Mouse (Mus musculus) neural tube, embryonic 10.5 days (tissue): ENCODE measurements around the gene Mmab.

Experiments used
- DNase-seq: peaks from one replicate; pipeline ENCODE4 v3.0.0-alpha.2; 2017; ENCODE audit warnings: low spot score; ENCODE audit errors: extremely low spot score

Mmab gene

GRCm38 (mm10) chr5:114429781-114430180, 14.1 kb downstream of the Mmab start:
- DNase-seq, result no peak

DNA sequence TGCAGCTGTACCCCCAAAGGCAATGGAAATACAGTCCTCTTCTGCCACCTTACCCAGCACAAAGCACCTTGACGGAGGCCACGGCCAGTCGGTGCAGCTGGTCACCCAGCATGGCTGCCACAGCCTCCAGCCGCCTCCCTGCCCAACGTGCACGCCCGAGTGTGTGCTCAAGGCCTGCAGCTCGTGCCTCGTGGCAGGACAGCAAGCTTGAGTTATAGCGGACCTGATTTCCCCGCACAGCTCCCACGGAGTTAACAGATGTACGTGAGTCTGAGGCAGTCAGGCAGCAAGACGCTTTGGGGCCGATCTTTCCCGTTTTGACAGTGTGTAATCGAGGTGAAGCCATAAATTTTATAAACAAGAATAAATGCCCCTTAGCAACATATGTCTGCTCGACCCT, 15.2 kb downstream of the Mmab start:
- no peak for DNase-seq

GRCm38 (mm10) chr5:114426732-114427131, 17.1 kb downstream of the Mmab start:
- no peak for DNase-seq

GRCm38 (mm10) chr5:114423961-114424360, 19.9 kb downstream of the Mmab start:
- DNase-seq, result no peak

GRCm38 (mm10) chr5:114422591-114422990, 21.3 kb downstream of the Mmab start:
- DNase-seq, result no peak

- no peak for DNase-seq
These were observed 22.1 kb downstream of the Mmab start for GRCm38 (mm10) chr5:114421561-114422298.

- DNase-seq, result no peak
These were observed 25.3 kb downstream of the Mmab start for GRCm38 (mm10) chr5:114418541-114418940.

DNA sequence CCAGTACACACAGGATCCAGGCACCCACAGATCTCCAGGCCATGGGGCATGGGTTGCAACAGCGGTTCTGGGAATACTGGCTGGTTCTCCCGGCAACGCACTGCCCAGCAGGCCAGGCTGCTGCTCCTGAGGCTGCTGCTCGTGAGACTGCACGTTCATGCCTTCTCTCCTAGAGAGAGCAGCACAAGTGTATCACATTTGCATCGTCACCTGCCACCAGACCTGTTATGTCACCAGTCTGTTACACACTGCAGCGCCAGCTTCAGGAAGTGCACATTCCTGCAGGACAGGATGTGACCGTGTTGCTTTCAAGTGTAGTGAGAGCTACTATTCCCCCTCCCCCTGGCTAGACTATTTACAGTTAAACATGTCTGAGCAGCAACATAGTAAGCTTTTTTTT, 27.0 kb downstream of the Mmab start:
- no peak for DNase-seq

DNA sequence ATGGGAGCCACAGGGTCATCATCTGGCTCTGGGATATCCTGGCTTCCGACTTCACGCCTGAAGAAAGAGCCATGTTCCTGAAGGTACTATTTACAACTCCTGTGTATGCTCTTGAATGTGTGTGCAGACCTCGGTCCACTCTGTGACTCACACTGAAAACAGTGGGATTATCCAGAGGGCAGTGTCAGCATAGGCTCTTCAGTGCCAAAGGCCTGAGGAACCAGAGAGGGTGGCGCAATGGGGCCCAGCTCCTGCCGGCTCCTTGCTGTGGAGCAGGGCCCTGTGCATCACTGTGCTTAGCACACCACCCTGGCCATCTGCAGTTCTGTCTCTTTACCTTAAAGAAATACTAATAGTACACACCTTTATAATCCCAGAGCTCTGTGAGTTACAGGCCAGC, 28.3 kb downstream of the Mmab start:
- DNase-seq, result no peak

- DNase-seq, result no peak
These were observed 30.7 kb downstream of the Mmab start for GRCm38 (mm10) chr5:114413067-114413735.

DNA sequence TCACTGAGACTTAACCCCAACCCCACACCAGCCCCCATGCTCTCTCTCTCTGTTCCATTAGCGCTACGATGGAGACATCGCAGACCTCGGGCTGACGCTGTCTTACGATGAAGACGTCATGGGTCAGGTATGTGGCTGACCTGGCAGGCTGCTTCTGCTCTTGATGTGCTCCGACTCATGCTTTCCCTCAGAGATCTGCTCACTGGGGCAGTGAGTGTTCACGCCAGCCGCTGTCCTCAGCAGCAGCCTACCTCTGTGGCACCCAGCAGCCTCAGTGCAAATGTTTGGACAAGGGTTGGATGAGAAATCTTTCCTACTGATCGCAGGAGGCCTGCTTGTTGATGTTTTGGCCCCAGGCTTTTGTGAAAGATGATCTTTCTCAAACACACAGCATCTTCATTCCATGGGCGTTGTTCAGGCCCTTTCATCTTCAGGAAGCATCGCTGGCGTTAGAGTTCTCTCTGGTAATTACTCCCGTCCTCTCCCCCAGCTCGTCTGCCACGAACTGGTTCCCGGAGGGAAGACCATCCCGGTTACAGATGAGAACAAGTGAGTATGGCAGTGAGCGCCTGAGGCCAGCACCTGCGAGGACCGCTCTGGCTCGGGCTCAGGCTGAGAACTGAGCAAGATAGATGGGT, 31.4 kb downstream of the Mmab start:
- DNase-seq, result no peak

- DNase-seq, result no peak
These were observed 33.4 kb downstream of the Mmab start for GRCm38 (mm10) chr5:114410429-114410828.

- DNase-seq, result no peak
These were observed 35.0 kb downstream of the Mmab start for GRCm38 (mm10) chr5:114408846-114409245.

- no peak for DNase-seq
These were observed 36.0 kb downstream of the Mmab start for GRCm38 (mm10) chr5:114407810-114408209.

- DNase-seq, result no peak
These were observed 36.6 kb downstream of the Mmab start for GRCm38 (mm10) chr5:114407269-114407668.

- no peak for DNase-seq
These were observed 37.3 kb downstream of the Mmab start for GRCm38 (mm10) chr5:114406592-114406991.

DNA sequence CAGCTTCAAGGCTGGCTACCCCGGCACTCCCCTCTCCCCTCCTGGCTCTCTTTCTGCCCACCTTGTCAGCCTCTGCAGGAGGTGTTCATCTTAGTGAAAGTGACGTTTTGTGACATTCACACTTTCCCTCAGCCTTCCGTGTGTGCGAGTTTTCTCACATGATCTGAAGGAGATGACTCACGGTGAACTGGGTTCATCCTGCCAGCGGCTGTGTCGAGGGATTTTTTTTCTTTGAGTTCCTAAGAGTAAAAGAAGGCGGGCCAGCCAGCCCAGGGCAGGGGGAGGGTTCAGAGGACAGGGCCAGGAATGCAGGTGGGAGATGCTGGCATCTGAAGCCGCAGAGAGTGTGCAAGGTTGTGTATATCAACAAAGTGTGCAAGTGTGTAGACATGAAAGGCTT, 50.7 kb downstream of the Mmab start:
- DNase-seq, result no peak

DNA sequence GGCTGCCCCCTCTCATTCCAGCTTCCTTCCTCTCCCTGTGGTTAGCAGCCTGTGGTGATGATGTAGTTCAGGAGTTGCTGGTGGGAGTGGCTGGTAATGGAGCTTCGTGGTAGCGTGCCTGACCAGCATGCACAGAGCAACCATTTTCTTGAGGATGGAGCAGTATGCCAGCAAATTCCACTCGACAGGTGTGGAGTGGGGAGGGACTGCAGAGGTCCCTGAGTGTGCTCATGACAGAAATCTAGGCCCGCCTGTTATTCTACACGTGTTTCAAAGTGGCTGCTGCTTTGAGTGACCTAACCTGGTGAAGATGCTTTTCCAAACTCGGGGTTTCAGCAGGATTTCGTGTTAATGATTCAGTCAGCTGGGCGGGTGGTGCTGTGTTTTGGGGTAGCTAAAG, 59.4 kb downstream of the Mmab start:
- DNase-seq, result no peak

DNA sequence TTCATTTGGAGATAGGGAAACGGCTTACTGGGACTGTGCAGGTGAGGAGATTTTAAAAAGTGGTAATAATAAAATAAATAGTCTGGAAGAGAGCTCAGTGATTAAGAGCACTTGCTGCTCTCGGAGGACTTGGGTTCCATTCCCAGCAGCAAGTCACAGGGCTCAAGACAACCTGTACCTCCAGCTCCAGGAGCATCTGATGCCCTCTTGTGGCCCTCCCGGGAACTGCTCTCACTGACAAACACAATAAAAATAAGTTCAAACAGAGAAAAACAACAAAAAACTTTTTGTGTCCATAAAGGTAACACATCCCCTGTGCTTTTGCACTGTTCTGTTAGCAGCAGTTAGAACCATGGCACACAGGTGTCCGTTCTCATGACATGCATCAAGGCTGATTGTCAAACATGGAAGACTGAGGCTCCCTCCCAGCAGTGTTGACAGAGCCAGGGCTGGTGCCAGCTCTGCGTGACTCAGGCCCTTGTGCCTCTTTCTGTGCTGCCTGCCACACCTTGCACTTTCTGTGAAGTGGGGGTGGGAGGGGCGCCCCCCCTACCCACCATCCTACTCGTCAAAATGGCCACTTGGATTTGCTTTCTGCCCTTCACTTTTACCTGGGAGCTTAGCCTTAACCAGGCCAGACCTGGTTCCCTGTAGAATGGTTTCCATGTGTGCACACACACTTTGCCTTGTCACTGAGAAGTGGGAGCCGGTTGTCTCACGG, 60.5 kb downstream of the Mmab start:
- peak; percentile 40 for DNase-seq
